Mouse (Mus musculus): ENCODE measurements around the gene Dnpep. TPM values are rescaled to one million over a fixed set of nuclear protein-coding genes. Genes with fewer than 3 reads are reported as not detected.

The Dnpep gene
- 81.1 and 81.9 TPM in 2 replicates for polyA plus RNA-seq (2012; rRNA removed)

DNA sequence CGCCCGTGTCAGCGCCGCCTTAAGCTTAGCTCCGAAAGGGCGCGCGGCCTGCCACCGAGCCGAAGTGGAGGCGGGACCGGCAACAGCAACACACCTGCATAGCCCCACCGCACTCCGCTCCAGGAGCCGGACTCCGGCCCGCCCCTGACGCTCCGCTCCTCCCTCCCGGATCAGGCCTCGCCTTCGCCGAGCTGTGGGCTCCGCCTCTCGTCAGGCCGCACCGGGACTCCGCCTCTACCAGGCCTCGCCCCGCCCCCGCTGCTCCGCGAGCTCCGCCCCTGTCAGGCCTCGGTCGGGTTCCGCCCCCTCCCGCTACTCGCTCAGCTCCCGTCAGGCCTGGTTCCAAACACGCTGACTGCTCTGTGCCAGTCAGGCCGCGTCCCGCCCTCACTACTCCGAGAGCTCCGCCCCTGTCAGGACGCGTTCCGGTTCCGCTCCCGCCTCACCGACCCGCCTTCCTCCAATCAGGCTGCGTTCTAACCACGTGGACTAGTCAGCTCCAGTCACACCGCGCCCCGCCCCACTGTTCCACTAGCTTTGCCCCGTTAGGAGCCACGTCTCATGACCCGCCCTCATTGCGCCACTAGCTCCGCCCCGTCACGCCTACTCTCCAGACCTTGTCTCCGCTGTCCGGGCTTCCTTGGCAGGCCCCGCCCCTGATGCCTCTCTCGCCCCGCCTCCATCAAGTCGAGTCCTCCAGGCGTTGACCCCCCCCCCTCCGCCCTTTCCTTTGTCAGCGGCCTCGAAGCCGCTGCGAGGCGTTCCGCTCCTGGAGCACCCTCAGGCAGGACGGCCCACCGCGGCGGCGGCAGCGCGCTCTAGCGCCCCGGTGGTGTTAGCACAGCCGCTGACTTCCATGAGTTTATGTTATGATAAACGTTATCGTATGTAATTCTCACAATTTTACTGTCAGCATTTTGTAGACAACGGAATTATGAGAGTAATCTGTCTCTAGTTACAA, at the start of gene Dnpep:
TSS of gene Dnpep (minus strand) at position 750 of the 961 bp plus-strand sequence.
- DNase-seq (ENCODE audit: extremely low spot score in 1 of 2, low spot score in 1 of 2) = peak; percentile 100

DNA sequence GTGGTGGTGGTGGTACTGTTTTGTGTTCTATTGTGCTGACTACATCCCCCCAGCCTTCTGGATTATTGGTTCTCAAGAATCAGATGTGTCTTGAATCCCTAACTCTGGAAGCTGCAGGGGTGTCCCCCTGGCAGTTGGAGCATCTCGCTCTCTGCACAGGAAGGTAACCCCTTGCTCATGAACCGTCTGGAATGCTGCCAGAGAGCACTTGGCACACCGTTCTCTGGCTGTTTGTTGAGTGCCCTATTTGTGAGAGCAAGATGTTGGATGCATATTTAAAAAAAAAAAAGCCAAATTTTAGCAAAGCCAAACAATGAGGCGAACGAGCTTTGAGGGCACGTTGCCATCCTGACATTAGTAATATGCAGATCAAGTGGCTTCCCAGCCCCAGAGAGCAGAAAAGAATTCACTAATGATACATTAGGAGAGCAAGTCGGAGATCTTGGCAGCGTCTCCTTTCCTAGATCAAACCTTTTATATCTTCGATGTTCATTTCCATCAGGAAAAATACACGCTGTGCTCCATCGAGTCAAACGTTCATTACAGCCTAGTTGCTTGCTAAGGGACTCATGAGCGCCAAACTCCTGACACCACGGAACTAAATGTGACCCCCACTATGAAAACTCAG, 47.8 kb upstream of the Dnpep start:
- DNase-seq (ENCODE audit: extremely low spot score in 1 of 2, low spot score in 1 of 2) = no peak

DNA sequence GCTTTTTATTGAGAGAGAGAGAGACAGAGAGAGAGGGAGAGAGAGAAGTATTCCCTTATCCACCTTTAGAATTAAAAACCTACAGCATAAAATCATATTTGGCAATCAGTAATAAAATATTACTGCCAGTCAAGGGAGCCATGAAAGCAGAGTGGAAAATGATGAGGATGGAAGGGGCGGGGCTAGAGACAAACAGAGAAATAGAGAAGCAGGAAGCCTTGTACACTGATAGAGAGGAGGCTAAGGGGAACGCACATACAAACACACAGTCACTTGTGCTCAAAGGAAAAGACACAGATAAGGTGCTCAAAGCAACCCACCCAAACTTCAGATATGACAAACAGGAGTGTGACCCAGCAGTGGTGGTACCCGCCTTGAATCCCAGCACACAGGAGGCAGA, 46.1 kb upstream of the Dnpep start:
- DNase-seq (ENCODE audit: extremely low spot score in 1 of 2, low spot score in 1 of 2) = no peak

DNA sequence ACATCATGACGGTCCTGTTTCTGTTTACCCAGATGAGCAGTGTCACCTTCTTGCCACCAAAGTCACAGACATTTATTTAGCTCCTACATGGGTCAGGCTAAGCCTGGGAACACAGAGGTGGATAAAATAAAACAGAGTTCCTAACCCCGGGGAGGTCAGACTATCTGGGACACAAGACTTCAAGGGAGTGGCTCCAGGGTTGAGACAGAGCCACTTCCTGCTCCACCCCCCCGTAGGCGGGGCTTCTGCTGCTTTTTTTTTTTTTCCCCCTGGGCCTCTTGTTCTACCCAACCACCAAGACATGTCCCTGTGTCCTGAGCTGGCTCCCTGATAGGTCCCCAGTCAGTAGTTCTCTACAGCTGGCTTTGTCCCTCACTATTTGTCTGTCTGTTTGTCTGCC, 44.0 kb upstream of the Dnpep start:
- DNase-seq (ENCODE audit: extremely low spot score in 1 of 2, low spot score in 1 of 2) = no peak

DNA sequence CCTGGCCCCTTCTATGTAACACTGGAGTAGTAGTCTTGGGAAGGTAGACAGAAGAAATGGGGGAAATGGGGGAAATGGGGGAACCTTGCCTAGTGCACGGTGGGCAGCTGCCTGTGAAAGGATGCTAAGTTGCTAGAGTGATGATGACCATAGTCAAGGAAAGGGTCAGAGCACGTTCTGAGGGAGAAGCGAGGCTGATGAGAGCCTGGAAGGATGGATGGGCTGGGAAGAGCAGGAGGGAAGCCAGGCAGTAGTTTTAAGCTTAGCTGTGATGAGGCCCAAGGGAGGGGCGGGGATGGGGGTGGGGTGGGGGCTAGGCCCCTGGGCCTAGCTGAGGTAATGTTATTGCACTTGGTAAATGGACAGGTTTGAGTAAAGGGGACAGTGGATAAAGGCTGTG, 43.3 kb upstream of the Dnpep start:
- DNase-seq (ENCODE audit: extremely low spot score in 1 of 2, low spot score in 1 of 2) = no peak

DNA sequence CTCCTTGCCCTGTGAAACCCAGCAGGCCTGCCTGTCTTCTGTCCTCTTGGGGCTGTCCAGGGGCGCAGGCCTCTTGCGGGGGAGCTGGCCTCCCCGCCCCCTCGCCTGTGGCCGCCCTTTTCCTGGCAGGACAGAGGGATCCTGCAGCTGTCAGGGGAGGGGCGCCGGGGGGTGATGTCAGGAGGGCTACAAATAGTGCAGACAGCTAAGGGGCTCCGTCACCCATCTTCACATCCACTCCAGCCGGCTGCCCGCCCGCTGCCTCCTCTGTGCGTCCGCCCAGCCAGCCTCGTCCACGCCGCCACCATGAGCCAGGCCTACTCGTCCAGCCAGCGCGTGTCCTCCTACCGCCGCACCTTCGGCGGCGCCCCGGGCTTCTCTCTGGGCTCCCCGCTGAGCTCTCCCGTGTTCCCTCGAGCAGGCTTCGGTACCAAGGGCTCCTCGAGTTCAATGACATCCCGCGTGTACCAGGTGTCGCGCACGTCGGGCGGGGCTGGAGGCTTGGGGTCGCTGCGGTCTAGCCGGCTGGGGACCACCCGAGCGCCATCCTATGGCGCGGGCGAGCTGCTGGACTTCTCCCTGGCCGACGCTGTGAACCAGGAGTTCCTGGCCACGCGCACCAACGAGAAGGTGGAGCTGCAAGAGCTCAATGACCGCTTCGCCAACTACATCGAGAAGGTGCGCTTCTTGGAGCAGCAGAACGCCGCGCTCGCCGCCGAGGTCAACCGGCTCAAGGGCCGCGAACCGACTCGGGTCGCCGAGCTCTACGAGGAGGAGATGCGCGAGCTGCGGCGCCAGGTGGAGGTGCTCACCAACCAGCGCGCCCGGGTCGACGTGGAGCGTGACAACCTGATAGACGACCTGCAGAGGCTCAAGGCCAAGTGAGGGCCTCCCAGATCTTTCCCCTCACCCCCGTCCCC, 42.6 kb upstream of the Dnpep start, which contains the start of gene Des:
TSS of gene Des (plus strand) at position 218 of the 920 bp plus-strand sequence.
- no peak for DNase-seq (ENCODE audit: extremely low spot score in 1 of 2, low spot score in 1 of 2)

DNA sequence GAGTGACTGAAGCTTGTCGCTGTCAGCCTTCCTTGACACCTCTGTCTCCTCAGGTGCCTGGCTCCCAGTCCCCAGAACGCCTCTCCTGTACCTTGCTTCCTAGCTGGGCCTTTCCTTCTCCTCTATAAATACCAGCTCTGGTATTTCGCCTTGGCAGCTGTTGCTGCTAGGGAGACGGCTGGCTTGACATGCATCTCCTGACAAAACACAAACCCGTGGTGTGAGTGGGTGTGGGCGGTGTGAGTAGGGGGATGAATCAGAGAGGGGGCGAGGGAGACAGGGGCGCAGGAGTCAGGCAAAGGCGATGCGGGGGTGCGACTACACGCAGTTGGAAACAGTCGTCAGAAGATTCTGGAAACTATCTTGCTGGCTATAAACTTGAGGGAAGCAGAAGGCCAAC, 41.6 kb upstream of the Dnpep start:
- DNase-seq (ENCODE audit: extremely low spot score in 1 of 2, low spot score in 1 of 2) = peak; percentile 63 to 77

DNA sequence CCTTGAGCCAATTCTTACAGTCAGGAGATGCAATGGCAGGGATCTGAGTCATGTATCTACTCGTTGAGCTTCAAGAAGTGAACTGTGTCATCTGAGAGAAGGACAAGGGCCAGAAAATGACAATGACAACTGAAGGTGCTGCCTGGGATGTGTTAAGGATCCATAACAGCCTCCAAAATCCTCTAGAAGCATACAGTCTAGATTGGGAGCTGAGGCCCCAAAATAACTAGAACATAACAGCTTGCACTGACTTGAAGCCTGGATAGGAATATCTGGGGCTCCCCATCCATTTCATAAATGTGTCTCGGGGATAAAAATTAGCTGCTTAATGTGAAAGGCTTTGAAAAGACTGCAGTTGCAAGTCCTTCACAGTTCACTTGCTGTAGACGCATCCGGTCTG, 40.2 kb upstream of the Dnpep start:
- DNase-seq (ENCODE audit: extremely low spot score in 1 of 2, low spot score in 1 of 2) = peak in 1 of 2 experiments; percentile 28

DNA sequence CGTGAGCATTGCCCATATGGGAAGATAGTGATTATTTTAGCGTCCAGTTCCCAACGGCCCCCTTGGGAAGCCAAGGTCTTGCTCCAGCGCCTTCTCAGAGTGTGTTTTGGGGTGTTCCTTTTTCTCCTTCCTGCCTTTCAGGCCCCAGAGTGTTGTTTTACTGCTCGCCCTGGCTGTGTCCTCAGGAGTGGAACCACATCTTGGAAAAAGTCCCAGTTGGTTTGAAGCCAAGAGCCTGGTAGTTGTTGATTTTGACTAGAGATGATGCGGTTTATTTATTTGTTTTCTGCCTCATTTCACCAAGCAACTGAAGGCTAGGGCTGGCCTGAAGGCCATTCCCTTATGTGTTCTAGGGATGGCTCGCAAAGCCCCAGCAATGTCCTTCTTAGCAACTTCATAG, 39.5 kb upstream of the Dnpep start:
- DNase-seq (ENCODE audit: extremely low spot score in 1 of 2, low spot score in 1 of 2) = peak in 1 of 2 experiments; percentile 37

DNA sequence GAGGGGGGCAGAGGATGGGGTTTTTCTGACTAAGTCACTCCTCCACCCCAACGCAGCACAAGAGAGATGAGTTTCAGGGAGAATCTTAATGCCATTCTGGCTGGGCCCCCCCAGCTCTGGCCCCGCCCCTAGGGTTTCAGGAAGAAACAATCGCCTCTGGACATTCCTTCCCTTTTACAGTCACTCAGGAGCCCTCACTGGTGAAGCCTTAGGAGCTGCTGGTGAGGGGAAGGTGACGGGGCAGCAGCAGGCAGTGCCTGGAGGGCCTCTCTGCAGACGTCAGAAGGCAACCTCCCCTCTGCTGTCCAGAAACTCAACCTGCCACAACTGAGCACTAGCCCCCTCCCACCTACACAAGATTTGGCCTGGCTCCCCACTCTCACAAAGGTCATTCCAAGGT, 31.5 kb upstream of the Dnpep start:
- DNase-seq (ENCODE audit: extremely low spot score in 1 of 2, low spot score in 1 of 2) = no peak

DNA sequence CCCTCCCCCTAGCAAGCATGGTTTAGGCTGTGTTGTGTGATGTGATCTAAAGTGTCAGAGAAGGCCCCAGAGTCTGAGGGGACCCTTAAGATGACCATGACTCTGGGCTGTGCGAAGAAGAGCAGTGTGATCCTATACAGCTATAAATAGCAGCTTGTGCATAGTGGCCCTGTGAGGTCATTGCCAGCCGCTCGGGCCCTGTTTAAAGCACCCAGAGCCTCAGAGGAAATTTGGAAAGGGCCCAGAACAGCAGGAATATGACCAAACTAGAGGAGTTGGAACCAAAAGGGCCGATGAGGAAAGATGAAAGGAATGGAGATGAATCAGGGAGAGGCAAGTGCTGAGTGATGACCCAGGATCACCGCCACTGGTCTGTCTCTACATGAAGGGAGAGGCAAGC, 29.5 kb upstream of the Dnpep start:
- DNase-seq (ENCODE audit: extremely low spot score in 1 of 2, low spot score in 1 of 2) = no peak

DNA sequence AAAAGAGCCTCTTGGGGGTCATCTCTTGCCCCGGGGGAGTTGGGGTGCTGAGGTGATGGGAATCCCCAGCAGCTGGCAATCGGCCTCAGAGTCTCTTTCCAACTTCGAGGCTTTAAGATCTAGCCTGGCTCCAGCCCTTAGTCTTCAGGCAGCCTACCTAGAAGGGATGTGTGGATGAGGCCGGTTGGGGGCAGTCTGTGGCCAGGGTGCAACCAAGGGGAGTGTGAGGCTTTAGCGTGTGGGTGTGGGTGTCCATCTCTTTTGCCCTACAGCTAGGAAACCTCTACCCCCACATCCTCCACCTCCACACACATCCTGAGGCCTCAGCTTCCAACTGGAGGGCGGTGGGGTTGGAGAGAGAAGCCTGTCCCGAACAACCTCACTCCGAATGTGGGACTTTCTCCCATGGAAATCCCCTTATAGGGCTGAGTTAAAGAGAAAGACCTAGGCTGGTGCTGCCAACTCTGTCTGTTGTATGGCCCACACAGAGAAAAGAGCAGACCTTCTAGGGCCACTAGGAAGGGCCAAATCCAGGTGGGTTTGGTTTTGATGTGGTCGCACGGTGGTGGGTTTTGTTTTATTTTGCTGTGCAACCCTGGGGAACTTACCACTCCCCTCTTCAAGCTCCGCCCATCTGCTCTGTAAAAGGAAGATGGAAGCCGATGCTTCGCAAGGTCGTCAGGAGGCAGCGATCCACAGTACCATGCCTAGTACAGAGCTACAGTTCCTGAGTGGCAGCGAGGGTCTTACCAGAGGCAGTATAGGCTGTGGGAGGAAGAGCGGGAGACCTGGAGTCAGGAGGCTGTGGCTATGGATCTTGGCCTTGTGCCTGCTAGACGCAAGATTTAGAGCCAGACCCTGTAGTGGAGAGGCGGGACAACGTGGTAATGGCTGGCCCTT, 27.5 kb upstream of the Dnpep start:
- DNase-seq (ENCODE audit: extremely low spot score in 1 of 2, low spot score in 1 of 2) = no peak

DNA sequence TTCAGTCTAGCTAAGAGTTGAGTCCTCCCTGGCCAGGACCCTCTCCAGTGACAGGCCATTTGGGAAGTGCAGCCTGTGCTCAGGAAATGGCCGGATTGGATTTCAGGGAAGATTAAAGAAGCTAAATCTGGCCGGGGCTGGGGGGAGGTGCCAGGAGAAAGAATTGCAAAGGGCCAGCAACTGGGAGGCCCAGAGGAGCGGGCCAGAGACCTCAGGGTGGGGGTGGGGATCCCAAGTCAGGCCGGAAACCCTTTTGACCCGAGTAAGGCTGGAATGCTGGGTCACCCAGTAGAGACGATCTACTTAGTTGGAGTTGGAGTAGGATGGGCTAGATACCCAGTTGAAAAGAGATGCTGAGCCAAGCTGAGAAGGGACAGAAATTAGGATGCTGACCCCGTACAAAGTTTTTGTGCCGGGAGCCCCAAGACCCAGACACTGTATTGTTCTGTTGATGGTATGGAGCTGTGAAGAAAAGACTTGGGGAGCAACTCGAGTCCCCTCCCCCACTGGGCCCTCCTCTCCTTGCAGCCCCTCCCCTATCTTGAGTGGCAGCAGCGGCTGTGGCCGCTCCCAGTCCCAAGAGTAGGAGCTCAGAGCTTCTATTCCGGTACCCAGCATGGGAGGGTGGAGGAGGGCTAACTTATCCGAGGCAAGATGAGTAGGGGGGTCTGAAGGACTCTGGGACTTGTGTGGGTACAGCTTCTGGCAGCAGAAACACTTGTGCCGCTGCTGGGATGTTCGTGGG, 26.7 kb upstream of the Dnpep start:
- DNase-seq (ENCODE audit: extremely low spot score in 1 of 2, low spot score in 1 of 2) = no peak

DNA sequence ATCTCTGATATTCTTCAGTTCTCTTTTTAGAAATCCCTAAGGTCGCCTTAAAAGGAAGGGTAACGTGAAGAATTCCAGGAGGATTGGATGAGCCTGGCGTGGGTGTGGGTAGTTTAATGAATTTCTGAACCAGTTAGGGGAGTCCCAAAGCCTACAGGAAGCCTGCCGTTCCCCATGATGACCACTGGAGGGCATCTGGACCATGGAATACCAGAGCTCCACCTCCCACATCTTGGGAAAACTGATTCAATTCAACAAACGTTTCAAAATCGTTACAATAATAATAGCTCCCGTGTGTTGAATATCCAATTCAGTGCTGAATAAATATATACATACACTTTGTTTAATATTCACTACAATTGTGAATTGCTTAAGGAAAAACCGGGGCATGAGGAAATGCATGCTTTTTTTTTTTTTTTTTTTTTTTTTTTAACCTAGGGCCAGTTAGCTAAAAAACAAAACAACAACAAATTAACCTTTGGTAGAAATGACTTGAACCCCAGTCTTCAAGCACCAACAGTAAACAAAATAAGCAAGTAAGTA, 25.2 kb upstream of the Dnpep start:
- DNase-seq (ENCODE audit: extremely low spot score in 1 of 2, low spot score in 1 of 2) = peak; percentile 70 to 91

DNA sequence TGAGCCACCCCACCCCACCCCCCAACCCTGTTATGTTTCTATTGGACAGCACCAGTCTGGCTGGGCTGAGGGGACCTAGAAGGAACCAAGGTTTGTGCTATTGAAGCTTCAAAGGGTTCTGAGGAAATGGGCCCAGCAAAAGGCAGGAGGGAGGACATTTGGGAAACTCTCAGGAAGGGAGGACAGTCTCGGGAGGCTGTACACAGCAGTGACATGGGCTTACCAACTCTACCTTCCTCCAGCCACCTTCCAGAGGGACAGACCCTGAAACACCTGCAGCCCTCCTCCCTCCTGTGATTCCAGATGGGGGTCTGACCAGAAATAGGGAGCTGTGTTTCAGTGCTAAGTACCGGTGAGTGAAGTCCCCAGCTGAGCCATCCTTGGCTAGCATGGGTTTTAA, 22.7 kb upstream of the Dnpep start:
- no peak for DNase-seq (ENCODE audit: extremely low spot score in 1 of 2, low spot score in 1 of 2)

DNA sequence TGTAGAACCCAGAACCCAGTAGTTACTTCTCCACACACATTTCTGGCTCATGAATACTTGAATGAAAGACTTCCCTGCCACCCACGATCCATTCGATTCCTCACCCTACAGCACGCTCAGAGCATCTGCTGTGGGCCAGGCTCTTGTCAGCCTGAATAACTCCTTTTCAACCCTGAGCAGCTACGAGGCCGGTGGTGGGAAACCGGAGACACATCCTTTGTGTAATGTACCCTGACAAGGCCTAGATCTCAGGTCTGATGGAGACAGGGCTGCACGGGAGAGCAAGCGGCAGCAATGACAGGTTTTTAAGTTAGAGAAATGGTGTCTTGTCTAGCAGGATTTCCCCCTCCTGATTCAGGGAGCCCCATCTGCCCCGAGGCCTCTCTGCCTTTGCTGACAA, 21.5 kb upstream of the Dnpep start:
- peak in 1 of 2 experiments; percentile 46 for DNase-seq (ENCODE audit: extremely low spot score in 1 of 2, low spot score in 1 of 2)

DNA sequence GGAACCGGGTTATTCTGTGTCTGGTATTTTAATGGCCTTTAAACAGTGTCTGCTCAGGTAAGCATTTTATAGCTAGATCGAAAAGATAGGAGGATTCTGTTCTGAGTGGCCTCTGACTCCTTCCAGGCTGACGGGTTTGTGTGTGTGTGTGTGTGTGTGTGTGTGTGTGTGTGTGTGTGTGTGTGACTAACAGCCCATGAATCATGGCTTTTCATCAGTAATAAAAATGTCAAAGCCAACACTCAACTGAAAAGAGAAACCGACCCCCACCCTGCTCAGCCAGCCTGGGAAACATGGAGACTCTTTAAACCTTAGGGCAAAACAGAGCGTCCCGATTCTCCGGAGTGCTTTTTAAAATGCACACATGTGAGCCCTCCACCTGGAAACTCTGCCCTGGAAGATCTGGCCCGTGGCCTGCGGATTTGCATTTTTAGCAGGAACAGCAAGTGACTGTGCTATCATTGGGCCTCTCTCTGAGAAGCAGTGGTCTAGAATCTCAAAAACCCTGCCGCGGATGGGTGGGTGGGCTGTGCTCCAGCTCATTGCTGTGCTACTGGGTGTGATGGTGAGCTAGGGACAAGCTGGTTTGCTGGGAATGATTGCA, 20.4 kb upstream of the Dnpep start:
- no peak for DNase-seq (ENCODE audit: extremely low spot score in 1 of 2, low spot score in 1 of 2)

DNA sequence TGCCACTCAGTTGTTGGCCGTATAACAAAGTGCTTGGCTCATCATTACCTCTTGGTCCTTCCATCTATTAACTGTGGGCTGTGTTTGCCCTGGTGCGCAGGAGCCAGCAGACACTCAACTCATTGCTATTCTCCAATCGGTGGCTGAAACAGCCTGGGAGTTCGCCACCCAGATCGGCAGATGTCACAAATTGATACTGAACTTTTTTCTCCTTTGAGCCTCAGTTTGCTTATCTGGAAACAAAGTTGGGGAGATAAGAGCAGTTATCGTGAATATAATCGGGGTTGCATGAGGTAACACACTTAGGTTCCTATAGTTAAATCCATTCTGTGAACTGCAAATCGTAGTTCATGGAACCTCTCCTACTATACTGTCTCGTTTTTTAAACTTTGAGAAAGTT, 19.3 kb upstream of the Dnpep start:
- no peak for DNase-seq (ENCODE audit: extremely low spot score in 1 of 2, low spot score in 1 of 2)

Data from frontal cortex, adult 2 months (tissue).